Mouse (Mus musculus) liver, postnatal 0 days (tissue): ENCODE measurements around the gene Elmo3.

Experiments
- CTCF ChIP-seq: sonication (generic); IDR thresholded peaks from 2 replicates; pipeline ENCODE4 v1.5.1; 2016; ENCODE audit warnings: antibody characterized with exemption, low read depth
- EP300 ChIP-seq: IDR thresholded peaks from 2 replicates; pipeline ENCODE4 v1.6.1; 2016; ENCODE audit warnings: antibody characterized with exemption, low read depth, mild to moderate bottlenecking

GRCm38 (mm10) chr8:105347428-105348221 lies 42.2 kb downstream of the Elmo3 start, which contains the start of gene Fhod1:
- TF ChIP-seq CTCF (peak; percentile 30; the same call in 1 of the 2 replicates), EP300 (no peak)
